Mouse (Mus musculus) Patski (cell line): Measurements from ENCODE around the gene Ephb2. TPM values are rescaled to one million over a fixed set of nuclear protein-coding genes. Genes with fewer than 3 reads are reported as not detected.
A peak's percentile ranks its signal among the peaks of the same experiment; 100 is the strongest.

Experiments
- ATAC-seq: fragments of 100-300 bp; one replicate; pipeline ENCODE4 v1.8.0; 2021
- CTCF ChIA-PET: fragments of 350-600 bp; sonication (Branson Sonifier 250); formaldehyde crosslinking; loops from one replicate; lab custom pipeline; 2022; ENCODE audit warnings: inconsistent platforms; lab: Charles Lee
- POLR2A ChIA-PET: fragments of 350-600 bp; sonication (Branson Sonifier 250); formaldehyde crosslinking; loops from one replicate; lab custom pipeline; 2022; ENCODE audit warnings: antibody characterized with exemption, inconsistent platforms; lab: Charles Lee
- DNase-seq: peaks from one replicate; pipeline ENCODE4 v3.0.0-alpha.2; 2011; ENCODE audit warnings: low read depth, low spot score
- H3K27me3 ChIP-seq: fragments of 371-371 bp; one replicate; pipeline ENCODE4 v1.5.1; 2021
- CTCF ChIP-seq: fragments of 100-300 bp; IDR thresholded peaks from one replicate; pipeline ENCODE4 v1.5.1; 2021
- in situ Hi-C: fragments of 300-500 bp; cut with MboI; formaldehyde crosslinking; loops from 3 replicates; pipeline ENCODE4 v1.11.1; 2018; ENCODE audit warnings: low pct_unique_long_range_greater_than_20kb, mixed read lengths
- polyA plus RNA-seq: library from polyadenylated mRNA; unstranded; gene quantifications from one replicate; pipeline ENCODE4 v1.2.3, GENCODE M21; 2021

The Ephb2 gene
- polyA plus RNA-seq, 1 experiment from 2014 or later = 2.3 TPM

DNA sequence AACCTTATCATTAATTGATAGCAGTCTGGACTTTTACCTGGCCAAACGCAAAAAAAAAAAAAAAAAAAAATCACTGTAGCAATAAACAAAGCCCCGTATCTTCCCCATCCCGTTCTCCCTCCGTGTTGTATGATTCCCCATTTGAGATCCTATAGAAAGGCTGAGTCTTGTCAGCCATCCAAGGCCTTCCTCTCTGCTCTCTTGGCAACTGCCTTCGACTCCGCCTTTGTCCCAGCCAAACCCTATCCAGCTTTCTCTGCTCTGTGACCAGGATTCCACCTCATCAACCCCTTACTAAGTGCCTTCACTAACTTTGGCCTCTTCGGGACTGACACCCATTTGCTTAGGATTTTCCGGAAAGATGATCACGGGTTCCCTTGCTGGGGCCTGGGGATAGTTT is 2.2 kb upstream of the Ephb2 start:
- H3K27me3 ChIP-seq = no peaks in the 10 kb centered on the region
- ChIA-PET CTCF (no interaction called here), POLR2A (no interaction called here)
- DNase-seq = no peak
- no peak for TF ChIP-seq CTCF
- no peak for ATAC-seq
- in situ Hi-C loops = no loop called here

- ATAC-seq (peak; percentile 28), DNase-seq (no peak)
- in situ Hi-C loops = no loop called here
- ChIA-PET CTCF (no interaction called here), POLR2A (no interaction called here)
- H3K27me3 ChIP-seq = no peaks in the 10 kb centered on the region
- no peak for TF ChIP-seq CTCF
Observed at GRCm38 (mm10) chr4:136836387-136836931, 671 bp upstream of the Ephb2 start.

DNA sequence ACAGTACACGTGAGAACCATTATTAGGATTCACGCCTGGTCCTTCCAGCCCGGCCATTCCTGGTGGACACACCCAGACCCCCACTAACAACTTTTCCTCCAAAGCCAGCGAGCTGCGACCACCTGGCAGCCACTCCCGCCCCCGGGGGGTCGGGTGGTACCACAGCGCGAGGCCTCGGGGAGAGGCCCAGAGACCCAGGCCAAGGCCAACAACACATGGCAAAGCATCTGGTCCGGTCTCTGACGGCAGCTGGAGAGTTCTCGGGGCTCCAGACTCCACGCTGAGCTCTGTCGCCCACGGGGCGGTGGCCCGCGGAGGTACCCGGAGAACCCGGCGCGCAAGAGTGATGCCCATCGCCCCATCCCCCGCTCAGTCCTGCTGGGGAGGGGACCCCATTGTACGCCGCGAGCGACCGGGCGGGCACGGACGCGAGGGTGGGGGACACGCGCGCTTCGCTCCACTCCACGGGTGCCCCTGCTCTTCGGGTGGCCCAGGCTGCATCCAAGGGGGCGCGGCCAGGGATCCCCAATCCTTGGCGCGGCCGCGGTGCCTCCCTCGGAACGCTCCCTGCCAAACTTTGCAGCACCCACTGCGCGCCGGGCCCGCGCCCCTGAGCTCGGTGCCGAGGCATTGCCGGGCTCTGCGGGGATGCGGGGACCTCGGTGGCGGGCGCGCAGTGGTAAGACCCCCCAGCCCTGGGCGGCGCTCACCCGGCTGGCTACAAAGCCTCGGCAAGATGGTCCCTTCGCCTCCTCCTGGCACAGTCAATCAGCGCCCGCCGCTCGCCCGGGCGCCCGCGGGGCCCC is 770 bp downstream of the Ephb2 start:
- H3K27me3 ChIP-seq = no peaks in the 10 kb centered on the region
- in situ Hi-C loops = no loop called here
- no peak for TF ChIP-seq CTCF
- ATAC-seq (no peak), DNase-seq (no peak)
- CTCF ChIA-PET = no interaction called here
- POLR2A ChIA-PET = no interaction called here

- CTCF ChIA-PET = no interaction called here
- in situ Hi-C loops = no loop called here
- ATAC-seq = no peak
- no peak for DNase-seq
- POLR2A ChIA-PET = no interaction called here
- no peaks in the 10 kb centered on the region for H3K27me3 ChIP-seq
- TF ChIP-seq CTCF = no peak
Observed at GRCm38 (mm10) chr4:136834439-136834814, 1.4 kb downstream of the Ephb2 start.

GRCm38 (mm10) chr4:136833619-136834351 is 2.0 kb downstream of the Ephb2 start:
- no peaks in the 10 kb centered on the region for H3K27me3 ChIP-seq

DNA sequence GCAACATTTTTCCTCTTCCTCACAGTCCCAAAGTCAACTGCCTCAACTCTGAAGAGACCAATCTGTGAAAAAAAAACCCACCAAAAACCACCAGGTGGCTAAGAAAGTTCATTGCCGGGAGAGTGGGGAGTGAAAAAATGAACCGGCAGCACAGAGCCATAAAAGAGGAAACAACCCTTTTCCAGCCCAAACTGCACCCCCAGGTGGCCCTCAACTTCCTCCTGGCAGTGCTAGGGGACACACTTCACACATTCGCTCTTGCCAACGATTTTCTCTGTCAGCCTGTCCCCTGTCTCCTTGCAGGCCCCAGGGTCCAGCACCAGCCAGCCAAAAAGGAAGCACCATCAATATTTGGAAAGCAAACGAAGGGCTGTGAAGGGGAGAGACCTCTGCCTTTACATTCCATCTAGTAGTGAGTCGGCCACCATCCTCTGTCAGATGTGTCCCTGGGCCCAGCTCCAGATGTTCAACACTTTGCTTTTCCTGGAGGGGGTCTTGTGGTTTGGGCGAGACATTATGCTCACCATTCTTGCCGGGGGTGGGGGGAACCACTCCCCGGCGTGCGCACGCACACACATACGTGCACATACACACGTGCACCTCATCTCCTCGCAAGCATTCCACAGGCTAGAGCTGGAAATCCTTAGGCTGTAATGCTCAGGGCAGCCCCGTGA is 3.1 kb downstream of the Ephb2 start:
- DNase-seq (no peak), ATAC-seq (no peak)
- H3K27me3 ChIP-seq = no peaks in the 10 kb centered on the region
- no peak for TF ChIP-seq CTCF
- ChIA-PET CTCF (no interaction called here), POLR2A (no interaction called here)
- in situ Hi-C loops = no loop called here

More at GRCm38 (mm10) chr4:136833619-136834351, 2.0 kb downstream of the Ephb2 start:
- no peak for DNase-seq
- CTCF ChIA-PET = no interaction called here
- POLR2A ChIA-PET = no interaction called here
- ATAC-seq = no peak
- in situ Hi-C loops = no loop called here
- TF ChIP-seq CTCF = no peak

DNA sequence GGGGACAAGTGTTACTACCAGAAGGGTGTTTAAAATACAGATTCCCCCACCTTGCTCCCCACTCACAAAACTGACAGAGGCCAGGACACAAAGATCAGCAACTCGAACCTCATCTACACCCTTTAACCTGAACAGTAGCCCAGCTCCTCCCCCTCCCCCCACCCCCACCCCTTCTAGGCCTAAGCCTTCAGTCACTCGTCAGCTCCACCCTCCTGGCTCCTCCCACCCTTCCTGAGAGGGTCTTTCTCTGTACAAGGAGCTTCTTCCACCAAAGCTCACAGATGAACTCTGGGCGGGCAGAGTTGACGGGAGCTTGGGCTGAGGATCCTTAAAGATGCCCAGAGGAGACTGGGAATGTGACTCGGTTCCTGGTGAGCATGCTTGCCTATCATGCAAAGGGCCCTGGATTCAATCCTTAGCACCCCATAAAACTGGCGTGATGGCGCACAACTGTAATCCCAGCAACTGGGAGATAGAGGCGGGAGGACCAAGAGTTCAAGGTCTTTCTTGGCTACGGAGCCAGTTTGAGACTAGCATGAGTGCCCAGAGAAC is 5.4 kb downstream of the Ephb2 start:
- POLR2A ChIA-PET = no interaction called here
- no peak for TF ChIP-seq CTCF
- in situ Hi-C loops = no loop called here
- CTCF ChIA-PET = no interaction called here
- no peaks in the 10 kb centered on the region for H3K27me3 ChIP-seq
- no peak for DNase-seq
- ATAC-seq = no peak

DNA sequence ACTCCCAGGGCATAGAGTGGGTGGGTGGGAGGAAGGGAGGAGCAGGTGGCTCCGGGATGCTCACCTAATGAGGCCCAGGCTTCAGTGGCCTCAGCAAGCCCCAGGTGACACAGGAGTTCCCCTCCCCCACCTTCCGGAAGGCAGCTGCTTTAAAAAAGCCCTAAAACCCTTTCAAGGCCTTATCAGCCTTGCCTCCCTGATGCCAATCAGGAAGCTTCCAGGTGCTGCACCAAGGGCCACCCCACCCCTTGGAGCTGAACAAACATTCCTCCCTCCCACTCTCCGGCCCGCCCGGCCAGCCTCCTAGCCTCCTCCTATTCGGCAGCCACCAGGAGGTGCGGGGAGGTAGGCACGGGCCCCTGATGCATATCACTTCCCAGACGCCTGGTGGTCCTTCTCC is 6.0 kb downstream of the Ephb2 start:
- no peaks in the 10 kb centered on the region for H3K27me3 ChIP-seq
- CTCF ChIA-PET = no interaction called here
- POLR2A ChIA-PET = no interaction called here
- no peak for TF ChIP-seq CTCF
- in situ Hi-C loops = no loop called here
- DNase-seq (no peak), ATAC-seq (no peak)

DNA sequence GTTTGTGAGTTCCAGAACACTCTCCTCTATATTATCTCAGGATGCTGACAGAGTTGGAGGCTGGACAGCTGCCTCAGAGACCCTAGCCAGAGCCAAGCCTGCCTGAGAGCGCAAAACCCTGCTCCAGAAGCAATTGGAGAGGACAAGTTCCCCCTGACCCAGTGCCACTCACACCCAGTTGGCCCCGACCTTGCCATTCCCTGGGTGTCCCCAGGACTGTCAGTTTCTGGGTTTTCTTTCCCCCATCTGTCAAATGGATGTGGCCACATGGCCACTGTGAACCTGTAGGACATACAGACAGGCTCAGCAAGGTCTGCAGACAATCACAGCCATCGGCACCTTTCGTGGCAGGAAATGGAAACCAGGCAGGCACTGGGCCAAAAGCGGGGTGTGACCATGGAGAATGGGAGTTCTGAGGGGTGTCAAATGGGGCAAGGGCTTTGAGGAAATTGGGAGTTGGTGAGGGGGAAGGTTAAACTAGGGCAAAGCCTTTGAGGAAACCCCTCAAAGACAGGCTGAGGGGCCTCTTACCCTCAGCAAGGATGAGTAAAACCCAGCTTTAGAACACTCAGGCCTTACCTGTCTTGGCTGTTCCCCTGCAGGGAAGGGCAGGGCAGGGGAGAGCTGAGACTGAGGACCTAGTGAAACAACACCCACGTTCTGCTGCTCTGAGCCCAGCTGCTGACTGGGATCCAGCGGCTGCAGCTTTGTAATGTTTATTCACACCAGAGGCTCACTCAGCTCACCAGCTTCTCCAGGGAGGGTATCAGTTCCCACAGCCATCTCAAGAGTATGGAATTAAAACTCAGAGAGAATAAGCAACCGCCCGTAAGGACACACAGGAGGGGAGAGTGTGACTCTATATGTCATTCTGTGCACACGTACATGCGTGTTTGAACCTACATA is 6.9 kb downstream of the Ephb2 start:
- no peaks in the 10 kb centered on the region for H3K27me3 ChIP-seq
- POLR2A ChIA-PET = no interaction called here
- DNase-seq = no peak
- TF ChIP-seq CTCF = no peak
- ATAC-seq = no peak
- CTCF ChIA-PET = interaction anchor here (1.0 kb wide), 1 partner anchor 132 kb away, joined by 3 read pairs; no protein-coding TSS in a partner anchor
- in situ Hi-C loops = no loop called here
